8 mouse cellular contexts compared by ENCODE assay signal in the genomic region with DNA sequence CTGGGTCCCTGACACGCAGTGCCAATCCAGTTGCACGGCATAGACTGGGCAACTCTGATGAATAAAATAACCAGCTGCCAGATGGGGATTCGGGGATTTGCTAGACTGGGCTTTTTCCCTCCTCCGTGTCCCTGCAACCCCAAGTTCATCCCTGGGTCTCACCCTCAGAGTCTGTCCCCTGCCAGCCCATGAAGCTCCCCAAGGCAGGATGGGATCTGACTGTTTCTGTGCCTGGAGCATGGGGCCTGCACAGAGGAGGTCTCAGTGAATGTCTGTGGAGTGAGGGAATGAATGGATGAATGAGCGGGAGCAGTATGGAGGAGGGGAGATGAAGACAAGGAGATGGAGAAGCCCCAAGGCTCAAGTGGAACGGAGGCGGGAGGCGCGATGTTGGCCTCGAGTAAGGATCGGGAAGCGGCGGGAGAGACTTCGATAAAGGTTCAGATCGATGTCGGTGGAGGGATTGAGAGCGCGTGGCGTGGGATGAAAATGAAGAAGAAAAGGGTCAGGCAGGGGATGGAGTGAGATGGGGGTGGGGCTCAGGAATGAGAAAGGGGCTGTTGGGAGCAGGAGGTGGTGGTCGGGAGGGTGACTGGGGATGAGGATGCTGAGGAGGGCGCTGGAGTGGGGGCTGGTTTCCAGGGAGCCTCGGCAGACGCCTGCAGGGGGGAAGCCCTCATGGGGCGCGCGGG. TPM values are rescaled to one million over a fixed set of nuclear protein-coding genes. Genes with fewer than 3 reads are reported as not detected.
A peak's percentile ranks its signal among the peaks of the same experiment; 100 is the strongest.
DNase-seq lines count a peak whose midpoint lies in the region; ATAC-seq lines count a peak whose summit lies in the region.

No protein-coding gene starts in this region.

- peak overlapping the region; percentile 98 for H3K4me3 ChIP-seq in megakaryocyte, embryonic 14.5 days (replicated peaks)
- H3K4me3 ChIP-seq in hindbrain, embryonic 14.5 days (replicated peaks; ENCODE audit: low read length), result peak overlapping the region; percentile 88
- peak overlapping the region; percentile 70 for H3K4me3 ChIP-seq in midbrain, embryonic 15.5 days

- H3K9ac ChIP-seq in hindbrain, embryonic 14.5 days, result peak overlapping the region; percentile 97
- peak overlapping the region; percentile 76 for H3K9ac ChIP-seq in midbrain, embryonic 15.5 days

- peak overlapping the region; percentile 69 for H3K4me2 ChIP-seq in hindbrain, embryonic 14.5 days (replicated peaks)
- peak overlapping the region; percentile 82 for H3K4me2 ChIP-seq in midbrain, embryonic 15.5 days

- no peak for ATAC-seq in megakaryocyte, adult 5-6 weeks (ENCODE audit: poor library complexity, severe bottlenecking)
- peak; percentile 41 for ATAC-seq in hindbrain, embryonic 14.5 days (ENCODE audit: low FRiP score)
- ATAC-seq in midbrain, embryonic 15.5 days (replicated peaks), result peak; percentile 46
- no peak for ATAC-seq in granulocyte monocyte progenitor cell, adult 5-6 weeks (replicated peaks; ENCODE audit: poor library complexity, severe bottlenecking)

- DNase-seq in cerebellum, adult 11-12 months, result peak; percentile 67
- DNase-seq in cerebellum, postnatal 10 days, result no peak
- DNase-seq in hindbrain, embryonic 14.5 days (ENCODE audit: low spot score), result peak; percentile 40
- no peak for DNase-seq in yolk sac, embryonic 10.5 days (ENCODE audit: low spot score)

- H3K27me3 ChIP-seq in megakaryocyte, embryonic 14.5 days (replicated peaks), result no peaks in the 10 kb centered on the region
- no peaks in the 10 kb centered on the region for H3K27me3 ChIP-seq in hindbrain, embryonic 14.5 days (ENCODE audit: control insufficient read depth, insufficient read depth, low read length)
- H3K27me3 ChIP-seq in midbrain, embryonic 15.5 days (replicated peaks), result no peaks in the 10 kb centered on the region

- peaks cover 26% of the 10 kb centered on the region for H3K4me1 ChIP-seq in megakaryocyte, embryonic 14.5 days
- H3K4me1 ChIP-seq in hindbrain, embryonic 14.5 days (replicated peaks; ENCODE audit: control insufficient read depth, insufficient read depth, low read length), result peaks cover 36% of the 10 kb centered on the region
- peaks cover 38% of the 10 kb centered on the region for H3K4me1 ChIP-seq in midbrain, embryonic 15.5 days

- H3K36me3 ChIP-seq in megakaryocyte, embryonic 14.5 days (replicated peaks; ENCODE audit: low read length), result peaks cover 54% of the 10 kb centered on the region
- peaks cover 38% of the 10 kb centered on the region for H3K36me3 ChIP-seq in hindbrain, embryonic 14.5 days (replicated peaks; ENCODE audit: control insufficient read depth, insufficient read depth)
- peaks cover 29% of the 10 kb centered on the region for H3K36me3 ChIP-seq in midbrain, embryonic 15.5 days (replicated peaks)

- 2% methylated on average over 24 of the region's 26 CpGs for WGBS in hindbrain, embryonic 14.5 days
- 1% methylated on average over 24 of the region's 26 CpGs for WGBS in midbrain, embryonic 15.5 days

- H3K9me3 ChIP-seq in megakaryocyte, embryonic 14.5 days, result no peaks in the 10 kb centered on the region
- no peaks in the 10 kb centered on the region for H3K9me3 ChIP-seq in hindbrain, embryonic 14.5 days (ENCODE audit: control insufficient read depth, low read length)
- no peaks in the 10 kb centered on the region for H3K9me3 ChIP-seq in midbrain, embryonic 15.5 days

- peak overlapping the region; percentile 96 for H3K27ac ChIP-seq in hindbrain, embryonic 14.5 days
- peak overlapping the region; percentile 96 for H3K27ac ChIP-seq in midbrain, embryonic 15.5 days

RNA-seq across cellular contexts. Expression of a gene that starts 0.8 kb away (rescaled TPM):
- 12.9 and 43.1 TPM in 2 replicates for polyA plus RNA-seq in megakaryocyte, embryonic 14.5 days (2012; ENCODE audit: insufficient read depth, low replicate concordance)
- 7.0 and 10.6 TPM in 2 replicates for total RNA-seq in megakaryocyte, adult 5-6 weeks (2015)
- 3.1 and 4.9 TPM in 2 replicates for total RNA-seq in megakaryocyte, adult 5-6 weeks (2017)
- polyA plus RNA-seq in hindbrain, embryonic 14.5 days (2014; fragmentation: Nextera tagmentation; extraction: Ambion mirVana), result 112 TPM in 2 replicates
- 144 and 158 TPM in 2 replicates for polyA plus RNA-seq in midbrain, embryonic 15.5 days (2015; fragmentation: Nextera tagmentation; extraction: Ambion mirVana)
- total RNA-seq in granulocyte monocyte progenitor cell, adult 5-6 weeks (2014; fragmentation: Nextera tagmentation), result 7.0 and 8.6 TPM in 2 replicates
- 3.7 and 3.8 TPM in 2 replicates for total RNA-seq in granulocyte monocyte progenitor cell, adult 5-6 weeks (2017)

RNA-seq across cellular contexts. Expression of a gene that starts 17.9 kb away (rescaled TPM):
- 6.0 and 17.2 TPM in 2 replicates for polyA plus RNA-seq in megakaryocyte, embryonic 14.5 days (2012; ENCODE audit: insufficient read depth, low replicate concordance)
- total RNA-seq in megakaryocyte, adult 5-6 weeks (2015), result 10.7 and 11.0 TPM in 2 replicates
- total RNA-seq in megakaryocyte, adult 5-6 weeks (2017), result 3.8 and 5.2 TPM in 2 replicates
- polyA plus RNA-seq in hindbrain, embryonic 14.5 days (2014; fragmentation: Nextera tagmentation; extraction: Ambion mirVana), result 9.3 and 12.6 TPM in 2 replicates
- polyA plus RNA-seq in midbrain, embryonic 15.5 days (2015; fragmentation: Nextera tagmentation; extraction: Ambion mirVana), result 7.8 and 9.9 TPM in 2 replicates
- 3.8 and 14.9 TPM in 2 replicates for total RNA-seq in granulocyte monocyte progenitor cell, adult 5-6 weeks (2014; fragmentation: Nextera tagmentation)
- 3.6 and 3.9 TPM in 2 replicates for total RNA-seq in granulocyte monocyte progenitor cell, adult 5-6 weeks (2017)

RNA-seq across cellular contexts. Expression of a gene that starts 18.0 kb away (rescaled TPM):
- polyA plus RNA-seq in megakaryocyte, embryonic 14.5 days (2012; ENCODE audit: insufficient read depth, low replicate concordance), result 11.6 and 51.8 TPM in 2 replicates
- 3.6 and 6.6 TPM in 2 replicates for total RNA-seq in megakaryocyte, adult 5-6 weeks (2015)
- total RNA-seq in megakaryocyte, adult 5-6 weeks (2017), result 2.4 and 2.6 TPM in 2 replicates
- polyA plus RNA-seq in hindbrain, embryonic 14.5 days (2014; fragmentation: Nextera tagmentation; extraction: Ambion mirVana), result 10.4 and 11.0 TPM in 2 replicates
- 7.7 and 9.4 TPM in 2 replicates for polyA plus RNA-seq in midbrain, embryonic 15.5 days (2015; fragmentation: Nextera tagmentation; extraction: Ambion mirVana)
- 7.3 and 15.8 TPM in 2 replicates for total RNA-seq in granulocyte monocyte progenitor cell, adult 5-6 weeks (2014; fragmentation: Nextera tagmentation)
- total RNA-seq in granulocyte monocyte progenitor cell, adult 5-6 weeks (2017), result 2.8 and 9.2 TPM in 2 replicates

RNA-seq across cellular contexts. Expression of a gene that starts 25.6 kb away (rescaled TPM):
- polyA plus RNA-seq in megakaryocyte, embryonic 14.5 days (2012; ENCODE audit: insufficient read depth, low replicate concordance), result 49.3 and 62.3 TPM in 2 replicates
- total RNA-seq in megakaryocyte, adult 5-6 weeks (2015), result 54.7 and 64.1 TPM in 2 replicates
- 13.0 and 22.4 TPM in 2 replicates for total RNA-seq in megakaryocyte, adult 5-6 weeks (2017)
- 49.2 and 49.4 TPM in 2 replicates for polyA plus RNA-seq in hindbrain, embryonic 14.5 days (2014; fragmentation: Nextera tagmentation; extraction: Ambion mirVana)
- polyA plus RNA-seq in midbrain, embryonic 15.5 days (2015; fragmentation: Nextera tagmentation; extraction: Ambion mirVana), result 53.6 and 63.8 TPM in 2 replicates
- total RNA-seq in granulocyte monocyte progenitor cell, adult 5-6 weeks (2014; fragmentation: Nextera tagmentation), result 45.4 and 96.9 TPM in 2 replicates
- 23.5 and 25.3 TPM in 2 replicates for total RNA-seq in granulocyte monocyte progenitor cell, adult 5-6 weeks (2017)

RNA-seq across cellular contexts. Expression of a gene that starts 29.0 kb away (rescaled TPM):
- 52.8 and 64.1 TPM in 2 replicates for polyA plus RNA-seq in megakaryocyte, embryonic 14.5 days (2012; ENCODE audit: insufficient read depth, low replicate concordance)
- 15.2 and 19.6 TPM in 2 replicates for total RNA-seq in megakaryocyte, adult 5-6 weeks (2015)
- 63.3 and 69.7 TPM in 2 replicates for total RNA-seq in megakaryocyte, adult 5-6 weeks (2017)
- 88.7 and 105 TPM in 2 replicates for polyA plus RNA-seq in hindbrain, embryonic 14.5 days (2014; fragmentation: Nextera tagmentation; extraction: Ambion mirVana)
- 87.2 and 90.7 TPM in 2 replicates for polyA plus RNA-seq in midbrain, embryonic 15.5 days (2015; fragmentation: Nextera tagmentation; extraction: Ambion mirVana)
- total RNA-seq in granulocyte monocyte progenitor cell, adult 5-6 weeks (2014; fragmentation: Nextera tagmentation), result 26.3 and 38.5 TPM in 2 replicates
- 58.6 and 87.2 TPM in 2 replicates for total RNA-seq in granulocyte monocyte progenitor cell, adult 5-6 weeks (2017)

Comparison
In these comparisons a context has a peak if more than half of its experiments do, and no peak if none do; other contexts are left out.
1. DNase-seq: peak in cerebellum, adult 11-12 months (single experiment) and hindbrain, embryonic 14.5 days (single experiment); none in cerebellum, postnatal 10 days (0 of 2) and yolk sac, embryonic 10.5 days (single experiment).
2. ATAC-seq: peak in hindbrain, embryonic 14.5 days (single experiment) and midbrain, embryonic 15.5 days (single experiment); none in megakaryocyte, adult 5-6 weeks (single experiment) and granulocyte monocyte progenitor cell, adult 5-6 weeks (single experiment).
3. Peak in every context shown above with its lines, with median percentiles within 50 percentile points of each other: H3K4me3 ChIP-seq.